Mouse (Mus musculus) midbrain, postnatal 0 days (tissue): Measurements from ENCODE around the gene Glrx2. TPM values are rescaled to one million over a fixed set of nuclear protein-coding genes. Genes with fewer than 3 reads are reported as not detected.

Source experiments
- ATAC-seq: fragments of 200-750 bp; cut with Nextera tagmentation; 2 replicates; pipeline ENCODE4 v1.8.0; 2017; ENCODE audit warnings: moderate number of reproducible peaks, mild to moderate bottlenecking, moderate TSS enrichment, moderate library complexity; ENCODE audit not compliant: low FRiP score
- DNase-seq: peaks from one replicate; pipeline ENCODE4 v3.0.0-alpha.2; 2015; ENCODE audit warnings: low spot score
- H3K27ac ChIP-seq: fragments of 300-500 bp; sonication (generic); 2 replicates; pipeline ENCODE4 v1.5.1; 2014; ENCODE audit warnings: low read depth, mild to moderate bottlenecking, low read length, mixed read lengths
- H3K27me3 ChIP-seq: fragments of 300-500 bp; sonication (generic); 2 replicates; pipeline ENCODE4 v1.6.1; 2014; ENCODE audit warnings: low read length, control low read depth, mixed read lengths; ENCODE audit not compliant: insufficient read depth
- H3K36me3 ChIP-seq: fragments of 300-500 bp; sonication (generic); 2 replicates; pipeline ENCODE4 v1.6.1; 2014; ENCODE audit warnings: low read length, control low read depth, mixed read lengths; ENCODE audit not compliant: insufficient read depth
- H3K4me1 ChIP-seq: fragments of 300-500 bp; sonication (generic); 2 replicates; pipeline ENCODE4 v1.6.1; 2014; ENCODE audit warnings: mild to moderate bottlenecking, control low read depth, antibody characterized with exemption, low read length, mixed read lengths; ENCODE audit not compliant: insufficient read depth
- H3K4me2 ChIP-seq: fragments of 300-500 bp; sonication (generic); 2 replicates; pipeline ENCODE4 v1.6.1; 2014; ENCODE audit warnings: low read depth, mild to moderate bottlenecking, low read length, mixed read lengths; ENCODE audit not compliant: poor library complexity, severe bottlenecking
- H3K4me3 ChIP-seq: fragments of 300-500 bp; sonication (generic); 2 replicates; pipeline ENCODE4 v1.5.1; 2014; ENCODE audit warnings: low read depth, mild to moderate bottlenecking, low read length, moderate library complexity
- H3K9ac ChIP-seq: fragments of 300-500 bp; sonication (generic); replicated peaks from 2 replicates; pipeline ENCODE4 v1.6.1; 2014; ENCODE audit warnings: mild to moderate bottlenecking, low read length, moderate library complexity, mixed read lengths; ENCODE audit not compliant: poor library complexity, severe bottlenecking
- H3K9me3 ChIP-seq: fragments of 300-500 bp; sonication (generic); 2 replicates; pipeline ENCODE4 v1.6.1; 2016; ENCODE audit warnings: low read length, control low read depth
- CTCF ChIP-seq: IDR thresholded peaks from 2 replicates; pipeline ENCODE4 v1.5.1; 2016; ENCODE audit warnings: antibody characterized with exemption, mild to moderate bottlenecking
- WGBS: fragments of 180-500 bp; shearing (Covaris S2); extraction: QIAGEN DNeasy Blood & Tissue Kit; methylation state at CpG from one replicate; pipeline ENCODE4 v1.1.7; 2014; 5-methylcytosine and 5-hydroxymethylcytosine counted together
- polyA plus RNA-seq: library from polyadenylated mRNA; unstranded; fragments of >200 nt; fragmentation: Nextera tagmentation; extraction: Ambion mirVana; gene quantifications from 2 replicates; pipeline ENCODE4 v1.2.1, GENCODE M21; 2015
- total RNA-seq: library from RNA; depleted of rRNA; stranded (reverse); fragments of >200 nt; gene quantifications from 2 replicates; pipeline ENCODE4 v1.2.3, GENCODE M21; 2014

The Glrx2 gene
- total and polyA plus RNA-seq, 2 experiments from 2014 or later = 31.4 to 113 TPM

DNA sequence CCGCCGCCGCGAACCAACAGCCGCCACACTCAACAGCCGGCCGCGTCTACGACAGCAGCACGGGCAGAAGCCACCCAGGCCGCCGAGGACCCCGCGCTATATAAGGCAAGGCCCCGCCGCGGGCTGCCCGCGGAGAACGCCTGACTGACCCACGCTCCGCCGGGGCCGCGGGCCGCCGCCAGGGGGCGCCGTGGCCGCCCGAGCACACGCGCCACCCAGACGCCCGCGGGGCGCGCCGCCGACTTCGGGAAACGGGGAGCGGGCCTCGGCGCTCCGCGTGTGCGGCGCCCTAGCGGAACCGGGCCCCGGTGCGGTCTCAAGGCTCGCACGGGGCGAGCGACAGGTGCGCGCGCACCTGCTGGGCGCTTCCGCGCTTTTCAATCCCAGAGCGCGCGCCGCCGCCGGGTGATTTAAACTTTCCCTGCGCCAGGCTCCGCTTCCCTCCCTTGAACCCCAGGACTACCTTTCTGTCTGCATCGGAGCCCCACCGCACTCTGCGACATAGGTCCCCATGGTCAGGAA lies 13.3 kb upstream of the Glrx2 start, which contains the start of gene Cdc73:
Cdc73 (minus strand) TSS at position 153 of the 522 bp plus-strand sequence.
- H3K36me3 ChIP-seq = no peaks in the 10 kb centered on the region
- peaks cover 3% of the 10 kb centered on the region; the same call in 1 of the 2 replicates for H3K4me1 ChIP-seq
- H3K27me3 ChIP-seq = no peaks in the 10 kb centered on the region
- peak within 1 kb of the TSS; percentile 91 for H3K9ac ChIP-seq
- no peaks in the 10 kb centered on the region for H3K9me3 ChIP-seq
- peak within 1 kb of the TSS; percentile 83 for H3K4me2 ChIP-seq
- TF ChIP-seq CTCF = peak; percentile 56
- H3K27ac ChIP-seq = peak within 1 kb of the TSS; percentile 92
- ATAC-seq = peak; percentile 99
- WGBS = under 1% methylated on average over 52 of the region's 74 CpGs
- peak; percentile 93 for DNase-seq
- peak within 1 kb of the TSS; percentile 91 for H3K4me3 ChIP-seq

DNA sequence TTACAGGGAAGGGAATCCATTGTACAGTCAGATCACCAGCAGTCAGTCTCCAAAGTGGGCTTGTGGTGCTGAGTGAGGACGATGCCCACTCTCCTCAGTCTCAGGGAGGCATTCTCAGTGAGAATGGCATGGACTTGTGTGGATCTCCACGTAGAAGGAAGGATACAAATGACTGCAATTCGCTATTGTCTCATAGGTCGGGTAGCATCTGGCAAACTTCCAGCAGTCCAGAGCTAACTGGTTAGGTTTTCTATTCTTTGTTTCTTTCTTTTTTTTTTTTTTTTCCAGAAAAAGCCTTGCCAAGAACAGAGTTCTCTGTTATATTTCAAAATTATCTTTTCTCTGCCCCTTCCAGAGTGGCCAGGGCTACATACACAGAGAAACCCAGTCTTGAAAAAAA lies 9.1 kb upstream of the Glrx2 start:
- no peaks in the 10 kb centered on the region for H3K36me3 ChIP-seq
- no peak overlapping the region for H3K27ac ChIP-seq
- H3K27me3 ChIP-seq = no peaks in the 10 kb centered on the region
- H3K4me2 ChIP-seq = no peak overlapping the region
- H3K4me1 ChIP-seq = no peaks in the 10 kb centered on the region
- no peak for TF ChIP-seq CTCF
- DNase-seq = no peak
- WGBS = 53% methylated on average over 4 of the region's 4 CpGs
- H3K9ac ChIP-seq = no peak overlapping the region
- no peaks in the 10 kb centered on the region for H3K9me3 ChIP-seq
- no peak overlapping the region for H3K4me3 ChIP-seq
- ATAC-seq = no peak

DNA sequence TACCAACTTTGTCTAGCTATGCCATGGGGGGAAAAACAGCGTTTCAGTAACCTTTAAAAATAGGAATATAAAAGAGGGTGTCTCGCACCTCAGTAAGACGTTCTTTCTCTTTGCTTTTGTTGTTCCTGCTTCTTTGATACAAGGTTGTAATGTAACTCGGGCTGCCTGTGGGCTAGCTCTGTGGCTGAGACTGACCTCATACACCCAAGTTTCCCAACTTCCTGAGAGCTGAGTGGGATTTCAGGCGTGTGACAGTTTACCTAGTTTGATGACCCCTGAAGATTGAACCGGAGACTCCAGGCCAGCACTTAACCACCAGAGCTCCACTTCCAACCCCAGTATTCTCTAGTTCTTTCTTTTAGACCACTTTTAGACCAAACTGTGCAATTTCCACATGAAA lies 7.8 kb upstream of the Glrx2 start:
- H3K4me3 ChIP-seq = no peak overlapping the region

DNA sequence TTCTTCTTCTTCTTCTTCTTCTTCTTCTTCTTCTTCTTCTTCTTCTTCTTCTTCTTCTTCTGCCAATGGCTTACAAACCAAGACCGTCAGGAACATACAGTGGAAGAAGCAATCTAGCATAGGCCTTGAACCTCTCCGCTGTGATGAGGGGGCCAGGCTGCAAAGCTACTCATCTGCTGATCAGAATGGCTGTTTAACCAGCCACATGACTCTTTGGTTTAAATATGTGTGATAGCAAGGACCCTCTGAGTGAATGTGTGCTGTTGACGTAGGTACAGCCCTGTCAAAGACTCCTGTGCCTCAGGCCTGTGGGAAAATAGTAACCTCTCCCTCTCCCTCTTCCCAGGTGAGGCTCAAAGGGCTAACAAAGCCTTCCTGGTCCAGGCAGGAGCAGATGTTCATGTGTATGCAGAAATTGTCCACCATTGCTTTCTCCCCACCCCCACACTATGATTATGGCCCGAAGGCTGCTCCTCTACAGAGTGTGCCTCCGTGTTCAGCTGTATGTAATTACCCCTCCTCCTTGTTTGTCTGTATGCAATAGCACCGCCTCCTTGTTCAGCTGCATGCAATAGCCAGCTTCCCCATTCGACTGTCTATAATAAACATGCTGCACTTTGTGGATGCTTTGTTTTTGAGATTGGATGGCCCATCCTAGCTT lies 6.0 kb upstream of the Glrx2 start:
- ATAC-seq = no peak
- Histone ChIP-seq H3K36me3 (no peaks in the 10 kb centered on the region), H3K4me1 (no peaks in the 10 kb centered on the region), H3K9me3 (no peaks in the 10 kb centered on the region), H3K27ac (no peak overlapping the region), H3K4me3 (no peak overlapping the region), H3K4me2 (no peak overlapping the region), H3K9ac (no peak overlapping the region), H3K27me3 (no peaks in the 10 kb centered on the region)
- no peak for DNase-seq
- WGBS = 78% methylated on average over 7 of the region's 7 CpGs
- no peak for TF ChIP-seq CTCF

More for the DNA sequence above, 7.8 kb upstream of the Glrx2 start:
- Histone ChIP-seq H3K4me2 (no peak overlapping the region), H3K36me3 (no peaks in the 10 kb centered on the region), H3K9me3 (no peaks in the 10 kb centered on the region), H3K27me3 (no peaks in the 10 kb centered on the region), H3K9ac (no peak overlapping the region), H3K4me1 (no peaks in the 10 kb centered on the region), H3K27ac (no peak overlapping the region)
- TF ChIP-seq CTCF = no peak
- WGBS = 83% methylated on average over 6 of the region's 6 CpGs
- DNase-seq (no peak), ATAC-seq (no peak)

DNA sequence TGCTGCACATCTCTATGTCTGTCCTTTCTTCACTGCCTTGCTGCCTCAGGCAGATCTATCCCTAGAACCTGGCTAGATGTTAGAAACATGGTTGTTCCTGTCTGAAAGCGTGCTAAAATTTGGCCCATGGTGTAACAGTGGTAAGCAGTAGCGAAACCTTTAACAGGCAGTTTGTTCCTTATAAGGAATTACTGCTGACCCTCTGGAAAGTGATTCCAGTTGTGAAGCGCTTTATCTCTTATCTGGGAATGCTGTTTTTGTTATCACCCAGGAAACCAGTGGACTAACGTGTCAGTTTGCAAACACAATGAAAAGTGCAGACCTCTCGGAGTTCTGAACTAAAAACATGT lies 5.5 kb upstream of the Glrx2 start:
- Histone ChIP-seq H3K4me3 (no peak overlapping the region), H3K36me3 (no peaks in the 10 kb centered on the region), H3K4me1 (no peaks in the 10 kb centered on the region), H3K27me3 (no peaks in the 10 kb centered on the region), H3K27ac (no peak overlapping the region), H3K4me2 (no peak overlapping the region), H3K9me3 (no peaks in the 10 kb centered on the region), H3K9ac (no peak overlapping the region)
- DNase-seq (no peak), ATAC-seq (no peak)
- TF ChIP-seq CTCF = no peak
- WGBS = 86% methylated on average over 5 of the region's 5 CpGs

DNA sequence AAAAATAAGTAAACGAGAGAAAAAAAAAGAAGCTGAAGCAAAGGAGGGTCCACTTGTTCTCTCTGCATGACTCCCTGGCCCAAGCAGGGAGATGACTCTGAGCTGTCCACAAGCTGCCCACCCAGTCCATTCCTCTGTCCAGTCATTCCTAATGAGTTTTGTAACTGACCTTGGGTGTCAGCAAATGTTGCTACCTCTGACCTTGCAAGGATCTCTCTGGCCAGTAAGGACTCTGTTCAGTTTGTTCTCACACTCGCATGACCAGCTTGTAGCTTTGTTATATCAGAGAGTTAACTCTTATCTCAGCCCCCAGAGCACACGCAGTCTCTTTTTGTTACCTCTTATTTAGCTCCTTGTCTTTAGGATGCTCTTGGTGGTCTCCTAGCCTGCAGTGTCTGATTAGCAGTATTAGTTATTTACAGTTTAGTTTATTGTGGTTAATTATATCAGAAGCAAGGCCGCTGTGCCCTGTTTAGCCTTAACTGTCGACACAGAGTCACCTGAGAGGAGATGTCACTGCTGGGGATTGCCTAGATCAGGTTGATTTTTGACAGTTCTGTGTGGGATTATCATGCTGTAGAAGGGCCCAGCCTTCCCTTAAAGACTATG lies 8.4 kb downstream of the Glrx2 start:
- Histone ChIP-seq H3K36me3 (no peaks in the 10 kb centered on the region), H3K4me3 (no peak overlapping the region), H3K4me1 (no peaks in the 10 kb centered on the region), H3K9ac (no peak overlapping the region), H3K27me3 (no peaks in the 10 kb centered on the region), H3K27ac (no peak overlapping the region), H3K4me2 (no peak overlapping the region), H3K9me3 (no peaks in the 10 kb centered on the region)
- WGBS = 92% methylated on average over 5 of the region's 5 CpGs
- ATAC-seq (no peak), DNase-seq (no peak)
- no peak for TF ChIP-seq CTCF
